Mouse (Mus musculus) liver, embryonic 15.5 days (tissue): ENCODE data around the gene Gpt2. TPM values are rescaled to one million over a fixed set of nuclear protein-coding genes. Genes with fewer than 3 reads are reported as not detected.

Experiments used
- ATAC-seq: fragments of 200-750 bp; cut with Nextera tagmentation; 2 replicates; pipeline ENCODE4 v1.8.0; 2017; ENCODE audit warnings: moderate number of reproducible peaks, mild to moderate bottlenecking, moderate library complexity; ENCODE audit not compliant: insufficient read depth
- H3K27ac ChIP-seq: fragments of 300-500 bp; sonication (generic); replicated peaks from 2 replicates; pipeline ENCODE4 v1.5.1; 2015; ENCODE audit warnings: mild to moderate bottlenecking, inconsistent platforms
- H3K27me3 ChIP-seq: fragments of 300-500 bp; sonication (generic); 2 replicates; pipeline ENCODE4 v1.6.1; 2015; ENCODE audit warnings: mild to moderate bottlenecking, inconsistent platforms
- H3K36me3 ChIP-seq: fragments of 300-500 bp; sonication (generic); replicated peaks from 2 replicates; pipeline ENCODE4 v1.6.1; 2015; ENCODE audit warnings: moderate library complexity, mild to moderate bottlenecking, inconsistent platforms
- H3K4me1 ChIP-seq: fragments of 300-500 bp; sonication (generic); replicated peaks from 2 replicates; pipeline ENCODE4 v1.6.1; 2015; ENCODE audit warnings: inconsistent platforms
- H3K4me2 ChIP-seq: fragments of 300-500 bp; sonication (generic); 2 replicates; pipeline ENCODE4 v1.6.1; 2015; ENCODE audit warnings: moderate library complexity, mild to moderate bottlenecking, inconsistent platforms
- H3K4me3 ChIP-seq: fragments of 300-500 bp; sonication (generic); replicated peaks from 2 replicates; pipeline ENCODE4 v1.5.1; 2015; ENCODE audit warnings: mild to moderate bottlenecking, inconsistent platforms
- H3K9ac ChIP-seq: fragments of 300-500 bp; sonication (generic); 2 replicates; pipeline ENCODE4 v1.6.1; 2015; ENCODE audit warnings: moderate library complexity, mild to moderate bottlenecking, inconsistent platforms
- H3K9me3 ChIP-seq: fragments of 300-500 bp; sonication (generic); replicated peaks from 2 replicates; pipeline ENCODE4 v1.6.1; 2016; ENCODE audit warnings: inconsistent platforms
- WGBS: fragments of 180-500 bp; shearing (Covaris S2); methylation state at CpG from one replicate; pipeline ENCODE4 v1.1.7; 2015; ENCODE audit warnings: mixed read lengths; ENCODE audit not compliant: insufficient replicate concordance; 5-methylcytosine and 5-hydroxymethylcytosine counted together
- polyA plus RNA-seq: library from polyadenylated mRNA; unstranded; fragments of >200 nt; fragmentation: Nextera tagmentation; extraction: Ambion mirVana; gene quantifications from 2 replicates; pipeline ENCODE4 v1.2.1, GENCODE M21; 2015

Gpt2 gene
- polyA plus RNA-seq, 1 experiment from 2014 or later = 17.7 TPM

GRCm38 (mm10) chr8:85556986-85557600 lies 64.7 kb downstream of the Gpt2 start:
- H3K4me3 ChIP-seq = no peak overlapping the region
- H3K27ac ChIP-seq = no peak overlapping the region
- H3K36me3 ChIP-seq = peaks cover 14% of the 10 kb centered on the region
- H3K27me3 ChIP-seq = no peaks in the 10 kb centered on the region
- peaks cover 41% of the 10 kb centered on the region for H3K4me1 ChIP-seq
- H3K9ac ChIP-seq = no peak overlapping the region
- no peak overlapping the region for H3K4me2 ChIP-seq
- H3K9me3 ChIP-seq = no peaks in the 10 kb centered on the region
- ATAC-seq = no peak
- WGBS = 56% methylated on average over 2 of the region's 2 CpGs

- Histone ChIP-seq H3K27ac (no peak overlapping the region), H3K4me2 (no peak overlapping the region), H3K4me3 (no peak overlapping the region), H3K9ac (no peak overlapping the region), H3K9me3 (no peaks in the 10 kb centered on the region), H3K4me1 (peaks cover 37% of the 10 kb centered on the region), H3K27me3 (no peaks in the 10 kb centered on the region), H3K36me3 (peaks cover 9% of the 10 kb centered on the region)
- ATAC-seq = no peak
- 48% methylated on average over 3 of the region's 3 CpGs for WGBS
Measured at GRCm38 (mm10) chr8:85557601-85557986, 65.2 kb downstream of the Gpt2 start.

GRCm38 (mm10) chr8:85559201-85559600 lies 66.8 kb downstream of the Gpt2 start:
- Histone ChIP-seq H3K9ac (no peak overlapping the region), H3K4me3 (no peak overlapping the region), H3K9me3 (no peaks in the 10 kb centered on the region), H3K36me3 (no peaks in the 10 kb centered on the region), H3K4me1 (peaks cover 26% of the 10 kb centered on the region), H3K27ac (no peak overlapping the region), H3K27me3 (no peaks in the 10 kb centered on the region), H3K4me2 (no peak overlapping the region)
- no peak for ATAC-seq
- 36% methylated on average over 1 of the region's 1 CpGs for WGBS

DNA sequence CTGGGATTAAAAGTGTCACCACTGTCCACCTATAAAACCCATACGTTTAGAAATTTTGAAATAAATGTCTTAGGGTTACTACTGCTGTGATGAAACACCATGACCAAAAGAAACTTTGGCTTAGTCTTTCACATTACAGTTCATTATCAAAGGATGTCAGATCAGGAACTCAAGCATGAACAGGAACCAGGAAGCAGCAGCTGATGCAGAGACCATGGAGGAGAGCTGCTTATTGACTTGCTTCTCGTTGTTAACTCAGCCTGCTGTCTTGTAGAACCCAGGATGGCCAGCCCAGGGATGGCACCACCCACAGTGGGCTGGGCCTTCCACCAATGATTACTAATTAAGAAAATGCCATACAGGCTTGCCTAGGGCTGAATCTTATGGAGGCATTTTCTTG lies 67.6 kb downstream of the Gpt2 start:
- Histone ChIP-seq H3K9me3 (no peaks in the 10 kb centered on the region), H3K36me3 (no peaks in the 10 kb centered on the region), H3K4me2 (no peak overlapping the region), H3K4me3 (no peak overlapping the region), H3K4me1 (peaks cover 23% of the 10 kb centered on the region), H3K27me3 (no peaks in the 10 kb centered on the region), H3K27ac (no peak overlapping the region), H3K9ac (no peak overlapping the region)
- WGBS = 39% methylated on average over 2 of the region's 2 CpGs
- ATAC-seq = no peak

GRCm38 (mm10) chr8:85563336-85563735 lies 71.0 kb downstream of the Gpt2 start:
- Histone ChIP-seq H3K9ac (no peak overlapping the region), H3K27me3 (no peaks in the 10 kb centered on the region), H3K9me3 (no peaks in the 10 kb centered on the region), H3K4me1 (peaks cover 5% of the 10 kb centered on the region; the same call in 1 of the 2 replicates), H3K36me3 (no peaks in the 10 kb centered on the region), H3K27ac (no peak overlapping the region), H3K4me3 (no peak overlapping the region), H3K4me2 (no peak overlapping the region)
- ATAC-seq = no peak
- 76% methylated on average over 8 of the region's 8 CpGs for WGBS

GRCm38 (mm10) chr8:85565186-85565585 lies 72.8 kb downstream of the Gpt2 start:
- no peak overlapping the region for H3K4me2 ChIP-seq
- no peaks in the 10 kb centered on the region for H3K9me3 ChIP-seq
- no peak for ATAC-seq
- peaks cover 5% of the 10 kb centered on the region; the same call in 1 of the 2 replicates for H3K4me1 ChIP-seq
- no peak overlapping the region for H3K9ac ChIP-seq
- no peak overlapping the region for H3K27ac ChIP-seq
- no peaks in the 10 kb centered on the region for H3K36me3 ChIP-seq
- 53% methylated on average over 3 of the region's 3 CpGs for WGBS
- H3K4me3 ChIP-seq = no peak overlapping the region
- H3K27me3 ChIP-seq = no peaks in the 10 kb centered on the region

GRCm38 (mm10) chr8:85567801-85568200 lies 75.4 kb downstream of the Gpt2 start:
- no peaks in the 10 kb centered on the region for H3K36me3 ChIP-seq
- H3K4me3 ChIP-seq = no peak overlapping the region
- no peaks in the 10 kb centered on the region for H3K27me3 ChIP-seq
- WGBS = 54% methylated on average over 2 of the region's 2 CpGs
- peak; percentile 47; the same call in 1 of the 2 replicates for ATAC-seq
- peaks cover 5% of the 10 kb centered on the region; the same call in 1 of the 2 replicates for H3K4me1 ChIP-seq
- H3K9me3 ChIP-seq = no peaks in the 10 kb centered on the region
- H3K9ac ChIP-seq = no peak overlapping the region
- no peak overlapping the region for H3K4me2 ChIP-seq
- no peak overlapping the region for H3K27ac ChIP-seq

DNA sequence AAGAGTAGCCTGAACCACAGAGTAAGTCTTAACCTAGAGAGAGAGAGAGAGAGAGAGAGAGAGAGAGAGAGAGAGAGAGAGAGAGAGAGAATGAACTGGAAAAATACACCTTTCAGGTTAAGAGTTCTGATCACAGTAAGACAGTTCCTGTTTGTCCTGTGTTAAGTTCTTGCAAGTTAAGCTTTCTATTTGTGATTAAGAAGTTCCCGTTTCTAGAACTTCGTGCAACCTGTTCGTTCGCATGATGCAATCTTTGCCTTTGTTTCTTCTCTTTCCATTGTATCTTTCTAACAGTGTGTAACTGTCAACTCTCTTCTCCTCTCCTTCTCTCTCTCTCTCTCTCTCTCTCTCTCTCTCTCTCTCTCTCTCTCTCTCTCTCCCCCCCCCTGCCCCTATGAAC lies 78.1 kb downstream of the Gpt2 start:
- Histone ChIP-seq H3K9me3 (no peaks in the 10 kb centered on the region), H3K27ac (no peak overlapping the region), H3K36me3 (no peaks in the 10 kb centered on the region), H3K27me3 (no peaks in the 10 kb centered on the region; the same call in 1 of the 2 replicates), H3K4me3 (no peak overlapping the region), H3K4me2 (no peak overlapping the region), H3K4me1 (peaks cover 5% of the 10 kb centered on the region; the same call in 1 of the 2 replicates), H3K9ac (no peak overlapping the region)
- no peak for ATAC-seq
- WGBS = 22% methylated on average over 4 of the region's 4 CpGs

DNA sequence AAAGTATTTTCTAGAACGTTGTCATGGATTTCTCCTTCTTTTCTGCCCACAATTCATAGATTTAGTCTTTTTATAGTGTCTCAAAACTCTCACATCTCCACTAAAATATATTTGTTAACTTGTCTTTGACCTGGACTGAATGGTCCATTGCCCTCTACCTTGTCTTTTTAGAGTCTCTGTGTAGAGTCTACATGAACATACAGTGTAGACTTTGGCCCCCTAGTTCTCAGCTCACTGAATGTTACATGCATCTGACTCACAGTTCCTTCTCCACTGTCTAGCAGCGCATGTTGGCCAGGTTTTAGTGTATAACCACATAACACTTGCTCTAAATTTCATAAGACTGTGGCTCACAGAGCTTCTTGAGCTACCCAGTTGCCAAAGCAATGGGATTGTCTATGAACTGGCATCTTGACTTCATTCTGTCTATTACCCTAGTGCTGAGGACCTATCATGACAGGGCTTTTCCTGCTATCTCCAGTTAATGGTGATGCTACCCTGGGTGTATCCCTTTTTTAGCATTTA lies 81.7 kb downstream of the Gpt2 start:
- 51% methylated on average over 2 of the region's 2 CpGs for WGBS
- no peaks in the 10 kb centered on the region for H3K9me3 ChIP-seq
- H3K9ac ChIP-seq = no peak overlapping the region
- no peak overlapping the region for H3K27ac ChIP-seq
- H3K4me3 ChIP-seq = no peak overlapping the region
- no peak for ATAC-seq
- H3K4me2 ChIP-seq = no peak overlapping the region
- H3K4me1 ChIP-seq = no peaks in the 10 kb centered on the region
- H3K27me3 ChIP-seq = no peaks in the 10 kb centered on the region; the same call in 1 of the 2 replicates
- no peaks in the 10 kb centered on the region for H3K36me3 ChIP-seq

Other genes starting within 250 kb of the Gpt2 start
- 80.8 and 84.4 TPM in 2 replicates for gene Orc6, start 192.9 kb upstream of the Gpt2 start, polyA plus RNA-seq
- 85.1 and 92.3 TPM in 2 replicates for gene Vps35, start 192.8 kb upstream of the Gpt2 start, polyA plus RNA-seq
- 57.2 and 68.2 TPM in 2 replicates for gene Mylk3, start 106.2 kb upstream of the Gpt2 start, polyA plus RNA-seq
- gene 4921524J17Rik, start 59.7 kb upstream of the Gpt2 start, polyA plus RNA-seq = 14.8 and 15.6 TPM in 2 replicates
- gene Dnaja2, start 62.8 kb downstream of the Gpt2 start, polyA plus RNA-seq = 62.3 and 67.5 TPM in 2 replicates
- gene Neto2, start 208.3 kb downstream of the Gpt2 start, polyA plus RNA-seq = 0.79 and 0.82 TPM in 2 replicates